Mouse (Mus musculus) heart, embryonic 14.5 days (tissue): ENCODE measurements around the gene Actc1. TPM values are rescaled to one million over a fixed set of nuclear protein-coding genes. Genes with fewer than 3 reads are reported as not detected.
A peak's percentile ranks its signal among the peaks of the same experiment; 100 is the strongest.

Experiments used
- ATAC-seq: fragments of 200-750 bp; cut with Nextera tagmentation; 2 replicates; pipeline ENCODE4 v1.8.0; 2017; ENCODE audit warnings: low read depth, moderate TSS enrichment; ENCODE audit not compliant: insufficient number of reproducible peaks, insufficient read depth, low FRiP score
- H3K27ac ChIP-seq, 2 experiments: fragments of 200-500 bp in 1 of 2; fragments of 300-500 bp in 1 of 2; sonication (generic) in 1 of 2; replicated peaks in 1 of 2; 2 replicates each; pipeline ENCODE4 v1.5.1; 2012 to 2014; ENCODE audit warnings: low read depth in 2 of 2, low read length in 2 of 2, control low read depth in 1 of 2, mild to moderate bottlenecking in 1 of 2, mixed read lengths in 1 of 2; ENCODE audit not compliant: control insufficient read depth in 1 of 2, insufficient read depth in 1 of 2
- H3K27me3 ChIP-seq: fragments of 300-500 bp; sonication (generic); 2 replicates; pipeline ENCODE4 v1.6.1; 2014; ENCODE audit warnings: mild to moderate bottlenecking, low read length, control low read depth; ENCODE audit not compliant: control insufficient read depth, insufficient read depth
- H3K36me3 ChIP-seq: fragments of 300-500 bp; sonication (generic); 2 replicates; pipeline ENCODE4 v1.6.1; 2014; ENCODE audit warnings: mild to moderate bottlenecking, control low read depth, low read length, mixed read lengths; ENCODE audit not compliant: control insufficient read depth, insufficient read depth
- H3K4me1 ChIP-seq, 2 experiments: fragments of 200-500 bp in 1 of 2; fragments of 300-500 bp in 1 of 2; sonication (generic) in 1 of 2; 2 replicates each; pipeline ENCODE4 v1.6.1; 2012 to 2014; ENCODE audit warnings: low read length in 2 of 2, control low read depth in 1 of 2, mixed read lengths in 1 of 2; ENCODE audit not compliant: control insufficient read depth in 2 of 2, insufficient read depth in 2 of 2
- H3K4me2 ChIP-seq: fragments of 300-500 bp; sonication (generic); 2 replicates; pipeline ENCODE4 v1.6.1; 2014; ENCODE audit warnings: mild to moderate bottlenecking, low read length
- H3K4me3 ChIP-seq, 2 experiments: fragments of 200-500 bp in 1 of 2; fragments of 300-500 bp in 1 of 2; sonication (generic) in 1 of 2; 2 replicates each; pipeline ENCODE4 v1.5.1; 2012 to 2014; ENCODE audit warnings: low read length in 2 of 2, mild to moderate bottlenecking in 2 of 2, control low read depth in 1 of 2, low read depth in 1 of 2, moderate library complexity in 1 of 2; ENCODE audit not compliant: control insufficient read depth in 1 of 2, insufficient read depth in 1 of 2
- H3K9ac ChIP-seq: fragments of 300-500 bp; sonication (generic); 2 replicates; pipeline ENCODE4 v1.6.1; 2014; ENCODE audit warnings: mild to moderate bottlenecking, low read length
- H3K9me3 ChIP-seq: fragments of 300-500 bp; sonication (generic); 2 replicates; pipeline ENCODE4 v1.6.1; 2016; ENCODE audit warnings: low read length, control low read depth; ENCODE audit not compliant: control insufficient read depth
- whole genome bisulfite sequencing: fragments of 180-500 bp; shearing (Covaris S2); extraction: QIAGEN DNeasy Blood & Tissue Kit; methylation state at CpG from one replicate; pipeline ENCODE4 v1.1.7; 2014; 5-methylcytosine and 5-hydroxymethylcytosine counted together
- polyA plus RNA-seq: library from polyadenylated mRNA; unstranded; fragments of >200 nt; fragmentation: Nextera tagmentation; extraction: Ambion mirVana; gene quantifications from 2 replicates; pipeline ENCODE4 v1.2.1, GENCODE M21; 2014

Actc1 gene
- polyA plus RNA-seq = 14,909 and 15,629 TPM in 2 replicates

DNA sequence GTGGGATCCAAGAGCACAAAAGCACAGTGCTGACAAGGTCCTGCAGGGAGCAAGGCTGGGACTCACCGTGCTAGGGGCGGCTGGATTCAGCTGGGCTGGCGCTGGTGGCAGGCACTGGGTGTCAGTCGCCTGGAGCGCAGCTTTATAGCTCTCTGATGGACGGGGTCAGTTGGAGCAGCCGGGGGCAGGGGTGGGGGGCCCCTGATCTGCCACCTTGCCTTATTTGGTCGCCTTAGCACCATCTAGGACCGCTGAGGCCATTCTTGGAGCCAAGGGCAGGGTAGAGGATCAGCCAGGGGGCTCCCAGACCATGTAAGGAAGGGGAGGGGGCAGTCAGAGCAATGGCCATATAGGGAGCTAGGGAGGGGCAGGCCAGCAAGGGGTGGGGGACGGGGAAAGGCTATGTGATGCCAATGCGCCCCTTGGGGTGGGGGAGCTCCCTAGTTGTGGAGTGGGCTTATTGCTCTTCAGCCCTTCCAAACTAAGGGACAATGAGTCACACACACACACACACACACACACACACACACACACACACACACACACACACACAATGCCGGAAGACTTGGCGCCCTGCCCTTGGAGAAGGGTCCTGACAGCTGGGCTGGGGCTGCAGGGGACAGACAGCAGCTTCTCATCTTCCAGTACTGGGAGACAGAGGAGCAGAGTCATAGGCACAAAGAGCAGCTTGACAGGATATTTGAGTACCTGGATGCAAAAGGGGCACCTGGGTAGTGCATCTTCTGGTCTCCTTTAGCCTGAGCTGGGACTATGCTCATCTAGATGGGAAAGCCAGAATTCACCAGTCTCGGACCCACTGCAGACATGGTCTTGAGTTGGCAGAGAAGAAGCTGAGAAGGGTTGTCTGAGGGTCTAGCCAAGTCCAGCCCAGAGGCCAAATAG lies at the start of gene Actc1:
Gene Actc1, minus strand, starts transcription at position 853 of the 903 bp plus-strand sequence.
- peak; percentile 85 for ATAC-seq
- H3K9ac ChIP-seq = peak within 1 kb of the TSS; percentile 95
- peaks cover 37% of the 10 kb centered on the region for H3K36me3 ChIP-seq
- H3K4me3 ChIP-seq = peak within 1 kb of the TSS; percentile 60 to 86
- H3K9me3 ChIP-seq = no peaks in the 10 kb centered on the region
- H3K4me2 ChIP-seq = peak within 1 kb of the TSS; percentile 65
- H3K27me3 ChIP-seq = no peaks in the 10 kb centered on the region
- peak within 1 kb of the TSS; percentile 99 for H3K27ac ChIP-seq
- peaks cover 12 to 19% of the 10 kb centered on the region in 2 experiments for H3K4me1 ChIP-seq
- WGBS = 14% methylated on average over 14 of the region's 14 CpGs

DNA sequence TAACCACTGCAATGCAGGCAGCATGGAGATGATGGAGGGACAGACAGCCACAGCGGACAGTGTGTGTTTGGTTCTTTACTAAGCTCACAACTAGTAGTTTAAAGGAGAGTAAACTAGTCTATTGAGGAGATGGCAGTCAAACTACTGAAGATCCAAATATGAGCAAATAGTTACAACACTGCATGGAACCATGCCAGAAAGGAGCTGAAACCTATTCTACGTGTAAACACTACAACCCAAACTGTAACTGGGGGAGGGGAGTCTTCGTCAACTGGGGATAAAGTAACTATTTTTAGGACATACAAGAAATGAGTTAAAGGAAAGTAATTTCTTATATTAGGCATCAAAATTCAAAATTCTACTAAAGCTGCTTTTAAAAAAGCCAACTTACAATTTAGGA lies 49.1 kb upstream of the Actc1 start:
- Histone ChIP-seq H3K9me3 (no peaks in the 10 kb centered on the region), H3K9ac (no peak overlapping the region), H3K4me1 (no peaks in the 10 kb centered on the region; a peak in 1 of 4 replicates), H3K4me3 (no peak overlapping the region), H3K4me2 (no peak overlapping the region), H3K36me3 (peaks cover 78% of the 10 kb centered on the region), H3K27me3 (no peaks in the 10 kb centered on the region), H3K27ac (no peak overlapping the region)
- no peak for ATAC-seq
- 80% methylated on average over 3 of the region's 3 CpGs for WGBS

DNA sequence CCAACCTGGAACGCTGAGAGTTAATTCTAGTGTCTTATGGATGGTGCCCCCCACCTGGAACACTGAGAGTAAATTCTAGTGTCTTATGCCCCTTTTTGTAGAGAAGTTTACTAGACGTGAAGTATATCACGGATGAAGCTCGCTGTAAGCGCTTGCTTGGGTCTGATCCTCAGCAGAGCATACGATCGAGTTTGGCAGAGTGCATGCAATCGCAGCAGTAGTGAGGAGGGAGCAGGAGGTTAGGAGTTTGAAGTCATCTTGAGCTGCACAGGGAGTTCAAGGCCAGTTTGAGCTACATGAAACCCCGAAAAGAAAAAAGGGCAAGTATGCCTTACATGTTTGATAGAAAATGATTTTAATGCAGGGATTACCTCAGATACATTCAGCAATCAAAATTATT lies 47.5 kb upstream of the Actc1 start:
- H3K4me1 ChIP-seq = no peaks in the 10 kb centered on the region; a peak in 1 of 4 replicates
- 93% methylated on average over 9 of the region's 9 CpGs for WGBS
- H3K9ac ChIP-seq = no peak overlapping the region
- no peaks in the 10 kb centered on the region for H3K9me3 ChIP-seq
- H3K27me3 ChIP-seq = no peaks in the 10 kb centered on the region
- peaks cover 67% of the 10 kb centered on the region for H3K36me3 ChIP-seq
- no peak overlapping the region for H3K27ac ChIP-seq
- no peak overlapping the region for H3K4me2 ChIP-seq
- no peak overlapping the region for H3K4me3 ChIP-seq
- ATAC-seq = no peak

DNA sequence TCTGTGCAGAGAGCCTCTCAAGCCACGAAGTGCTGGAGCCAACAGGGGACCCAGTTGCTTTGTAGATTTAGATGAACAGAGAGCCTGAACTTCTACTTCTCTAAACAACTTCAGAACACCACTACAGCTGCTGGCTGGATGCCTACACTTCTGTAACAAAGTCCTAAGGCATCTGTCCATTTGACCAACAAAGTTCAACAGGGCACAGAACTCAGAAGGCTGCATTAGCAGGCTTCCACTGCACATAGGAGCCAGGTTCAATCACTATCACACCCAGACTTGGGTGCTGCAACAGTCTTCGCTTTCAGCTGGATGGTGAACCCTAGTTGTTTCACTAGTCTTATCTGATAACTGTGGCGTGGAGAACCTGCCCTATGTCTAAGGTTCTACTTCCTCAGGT lies 46.5 kb upstream of the Actc1 start:
- H3K27ac ChIP-seq = no peak overlapping the region
- H3K36me3 ChIP-seq = peaks cover 57% of the 10 kb centered on the region
- ATAC-seq = no peak

DNA sequence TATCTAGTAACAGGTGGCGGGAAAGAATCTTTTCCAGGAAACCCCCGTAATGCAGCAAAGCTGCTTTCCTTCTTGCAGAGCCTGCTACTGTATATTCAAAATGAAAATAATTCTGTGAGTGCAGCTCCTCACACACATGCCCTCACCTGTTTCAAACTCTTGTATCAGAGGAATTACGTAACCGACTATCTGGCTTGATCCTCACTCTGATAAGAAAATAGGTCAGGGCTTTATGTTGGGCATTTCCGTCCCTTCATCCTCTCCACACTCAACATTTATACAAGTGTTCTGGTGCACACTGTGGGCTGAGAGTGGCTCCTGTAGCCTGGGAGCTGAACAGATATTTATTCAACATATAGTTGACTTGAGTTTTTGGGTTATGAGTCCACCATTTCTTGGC lies 45.8 kb upstream of the Actc1 start:
- no peaks in the 10 kb centered on the region for H3K27me3 ChIP-seq
- ATAC-seq = no peak
- no peaks in the 10 kb centered on the region; a peak in 1 of 4 replicates for H3K4me1 ChIP-seq
- H3K9me3 ChIP-seq = no peaks in the 10 kb centered on the region
- H3K36me3 ChIP-seq = peaks cover 50% of the 10 kb centered on the region
- H3K9ac ChIP-seq = no peak overlapping the region
- no peak overlapping the region for H3K4me3 ChIP-seq
- WGBS = 90% methylated on average over 5 of the region's 5 CpGs
- no peak overlapping the region for H3K27ac ChIP-seq
- H3K4me2 ChIP-seq = no peak overlapping the region

More for the DNA sequence above, 46.5 kb upstream of the Actc1 start:
- H3K4me2 ChIP-seq = no peak overlapping the region
- no peaks in the 10 kb centered on the region for H3K27me3 ChIP-seq
- no peaks in the 10 kb centered on the region; a peak in 1 of 4 replicates for H3K4me1 ChIP-seq
- WGBS = 72% methylated on average over 3 of the region's 3 CpGs
- H3K9me3 ChIP-seq = no peaks in the 10 kb centered on the region
- H3K4me3 ChIP-seq = no peak overlapping the region
- no peak overlapping the region for H3K9ac ChIP-seq

DNA sequence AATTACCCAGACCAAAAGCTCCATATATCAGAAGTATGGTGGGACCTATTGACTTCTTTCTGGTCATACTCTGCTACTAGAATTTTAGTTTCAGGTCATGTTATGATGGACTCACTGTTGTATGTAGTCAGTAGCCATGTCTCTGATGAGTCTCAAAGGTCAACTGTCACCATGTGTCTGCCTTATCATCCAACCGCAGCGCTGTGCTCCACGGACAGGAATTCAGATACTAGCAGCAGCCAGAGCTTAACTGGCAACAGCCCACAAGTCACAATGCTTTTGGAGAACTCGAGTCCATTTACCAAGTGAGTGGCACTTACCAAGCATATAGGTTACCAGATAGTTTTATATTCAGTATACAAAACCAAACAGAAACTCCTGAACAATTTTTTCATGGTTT lies 44.3 kb upstream of the Actc1 start:
- H3K36me3 ChIP-seq = peaks cover 37% of the 10 kb centered on the region
- H3K4me3 ChIP-seq = no peak overlapping the region
- no peaks in the 10 kb centered on the region for H3K27me3 ChIP-seq
- no peak overlapping the region for H3K9ac ChIP-seq
- no peaks in the 10 kb centered on the region; a peak in 1 of 4 replicates for H3K4me1 ChIP-seq
- no peak overlapping the region for H3K4me2 ChIP-seq
- ATAC-seq = no peak
- WGBS = 18% methylated on average over 4 of the region's 4 CpGs
- no peaks in the 10 kb centered on the region for H3K9me3 ChIP-seq
- H3K27ac ChIP-seq = no peak overlapping the region

DNA sequence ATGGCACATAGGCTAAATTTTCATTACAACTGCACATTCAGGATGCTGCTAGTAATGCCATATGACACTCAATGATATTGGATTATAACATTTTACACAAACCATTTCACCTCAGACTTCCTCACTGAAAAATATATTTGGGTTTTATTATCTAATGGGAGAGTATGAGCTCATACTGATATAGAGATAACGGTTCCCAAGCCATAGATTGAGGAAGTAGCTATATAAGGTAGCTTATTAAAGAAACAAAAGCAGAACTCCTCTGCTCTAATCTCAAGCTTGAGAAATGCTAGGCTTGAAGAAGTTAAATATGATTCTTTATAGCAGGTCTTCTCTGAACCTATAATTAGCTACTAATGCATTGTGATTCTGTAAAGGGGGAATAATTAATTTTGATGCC lies 43.2 kb upstream of the Actc1 start:
- no peak overlapping the region for H3K4me2 ChIP-seq
- no peaks in the 10 kb centered on the region for H3K9me3 ChIP-seq
- H3K9ac ChIP-seq = no peak overlapping the region
- H3K27ac ChIP-seq = no peak overlapping the region
- H3K4me1 ChIP-seq = no peaks in the 10 kb centered on the region; a peak in 1 of 4 replicates
- 94% methylated on average over 1 of the region's 1 CpGs for WGBS
- H3K36me3 ChIP-seq = peaks cover 27% of the 10 kb centered on the region
- H3K27me3 ChIP-seq = no peaks in the 10 kb centered on the region
- no peak for ATAC-seq
- H3K4me3 ChIP-seq = no peak overlapping the region
